Mouse (Mus musculus): ENCODE results near the gene Bcdin3d. TPM values are rescaled to one million over a fixed set of nuclear protein-coding genes. Genes with fewer than 3 reads are reported as not detected.

Gene Bcdin3d
- polyA plus RNA-seq, 1 experiment from 2014 or later, result 17.3 TPM

- Histone ChIP-seq H3K4me1 (peaks cover 29% of the 10 kb centered on the region), H3K9ac (no peak overlapping the region), H3K36me3 (peaks cover 62% of the 10 kb centered on the region), H3K4me2 (no peak overlapping the region), H3K27ac (no peak overlapping the region), H3K9me3 (no peaks in the 10 kb centered on the region), H3K27me3 (no peaks in the 10 kb centered on the region), H3K4me3 (no peak overlapping the region)
- WGBS, result 86% methylated on average over 12 of the region's 12 CpGs
- no peak for ATAC-seq (ENCODE audit: insufficient number of reproducible peaks, insufficient read depth, low FRiP score, low TSS enrichment, low read depth)
Measured at GRCm38 (mm10) chr15:99433913-99434312, 40.6 kb downstream of the Bcdin3d start.

GRCm38 (mm10) chr15:99433081-99433718 lies 41.3 kb downstream of the Bcdin3d start:
- H3K36me3 ChIP-seq, result peaks cover 63% of the 10 kb centered on the region

GRCm38 (mm10) chr15:99431967-99432366 lies 42.6 kb downstream of the Bcdin3d start:
- WGBS, result 77% methylated on average over 8 of the region's 8 CpGs
- Histone ChIP-seq H3K4me2 (no peak overlapping the region), H3K36me3 (peaks cover 75% of the 10 kb centered on the region), H3K27ac (0 out of 2 replicates have a peak overlapping the region, but pooled peaks have one; percentile 11), H3K4me3 (no peak overlapping the region), H3K9me3 (no peaks in the 10 kb centered on the region), H3K27me3 (no peaks in the 10 kb centered on the region), H3K4me1 (peaks cover 18% of the 10 kb centered on the region; the same call in 1 of the 2 replicates), H3K9ac (no peak overlapping the region)
- no peak for ATAC-seq (ENCODE audit: insufficient number of reproducible peaks, insufficient read depth, low FRiP score, low TSS enrichment, low read depth)

More at GRCm38 (mm10) chr15:99433081-99433718, 41.3 kb downstream of the Bcdin3d start:
- WGBS, result 92% methylated on average over 16 of the region's 16 CpGs
- Histone ChIP-seq H3K27me3 (no peaks in the 10 kb centered on the region), H3K9ac (no peak overlapping the region), H3K4me1 (peaks cover 25% of the 10 kb centered on the region), H3K4me2 (no peak overlapping the region), H3K4me3 (no peak overlapping the region), H3K9me3 (no peaks in the 10 kb centered on the region), H3K27ac (no peak overlapping the region)
- ATAC-seq (ENCODE audit: insufficient number of reproducible peaks, insufficient read depth, low FRiP score, low TSS enrichment, low read depth), result no peak

- H3K9ac ChIP-seq, result no peak overlapping the region
- H3K27ac ChIP-seq, result 0 out of 2 replicates have a peak overlapping the region, but pooled peaks have one; percentile 22
- no peak for ATAC-seq (ENCODE audit: insufficient number of reproducible peaks, insufficient read depth, low FRiP score, low TSS enrichment, low read depth)
- H3K4me3 ChIP-seq, result no peak overlapping the region
- no peak overlapping the region for H3K4me2 ChIP-seq
- 73% methylated on average over 7 of the region's 7 CpGs for WGBS
- H3K4me1 ChIP-seq, result peaks cover 14% of the 10 kb centered on the region; the same call in 1 of the 2 replicates
- H3K27me3 ChIP-seq, result no peaks in the 10 kb centered on the region
- H3K9me3 ChIP-seq, result no peaks in the 10 kb centered on the region
- H3K36me3 ChIP-seq, result peaks cover 78% of the 10 kb centered on the region
Measured at GRCm38 (mm10) chr15:99431504-99431903, 43.0 kb downstream of the Bcdin3d start.

GRCm38 (mm10) chr15:99431063-99431462 lies 43.5 kb downstream of the Bcdin3d start:
- H3K4me1 ChIP-seq, result peaks cover 13% of the 10 kb centered on the region; the same call in 1 of the 2 replicates
- WGBS, result 88% methylated on average over 10 of the region's 10 CpGs
- H3K27ac ChIP-seq, result peak overlapping the region; percentile 22; the same call in 1 of the 2 replicates
- H3K9me3 ChIP-seq, result no peaks in the 10 kb centered on the region
- no peak overlapping the region for H3K4me3 ChIP-seq
- no peak overlapping the region for H3K9ac ChIP-seq
- H3K4me2 ChIP-seq, result no peak overlapping the region
- no peak for ATAC-seq (ENCODE audit: insufficient number of reproducible peaks, insufficient read depth, low FRiP score, low TSS enrichment, low read depth)
- H3K27me3 ChIP-seq, result no peaks in the 10 kb centered on the region
- H3K36me3 ChIP-seq, result peaks cover 82% of the 10 kb centered on the region

- H3K4me2 ChIP-seq, result no peak overlapping the region
- 79% methylated on average over 8 of the region's 8 CpGs for WGBS
- 0 out of 2 replicates have a peak, but pooled peaks cover 8% of the 10 kb centered on the region for H3K4me1 ChIP-seq
Measured at GRCm38 (mm10) chr15:99430394-99430793, 44.1 kb downstream of the Bcdin3d start.

GRCm38 (mm10) chr15:99423884-99424283 lies 50.6 kb downstream of the Bcdin3d start:
- whole genome bisulfite sequencing, result 92% methylated on average over 9 of the region's 9 CpGs
- Histone ChIP-seq H3K4me1 (peaks cover 21% of the 10 kb centered on the region), H3K4me2 (no peak overlapping the region), H3K27me3 (no peaks in the 10 kb centered on the region), H3K9ac (no peak overlapping the region), H3K9me3 (no peaks in the 10 kb centered on the region), H3K36me3 (peaks cover 76% of the 10 kb centered on the region), H3K4me3 (no peak overlapping the region), H3K27ac (no peak overlapping the region)
- ATAC-seq (ENCODE audit: insufficient number of reproducible peaks, insufficient read depth, low FRiP score, low TSS enrichment, low read depth), result no peak

More at GRCm38 (mm10) chr15:99430394-99430793, 44.1 kb downstream of the Bcdin3d start:
- H3K9me3 ChIP-seq, result no peaks in the 10 kb centered on the region
- no peak overlapping the region for H3K4me3 ChIP-seq
- peaks cover 88% of the 10 kb centered on the region for H3K36me3 ChIP-seq
- no peak for ATAC-seq (ENCODE audit: insufficient number of reproducible peaks, insufficient read depth, low FRiP score, low TSS enrichment, low read depth)
- no peaks in the 10 kb centered on the region for H3K27me3 ChIP-seq
- H3K9ac ChIP-seq, result no peak overlapping the region
- H3K27ac ChIP-seq, result 0 out of 2 replicates have a peak overlapping the region, but pooled peaks have one; percentile 22

- WGBS, result 94% methylated on average over 10 of the region's 10 CpGs
- Histone ChIP-seq H3K27ac (0 out of 2 replicates have a peak overlapping the region, but pooled peaks have one; percentile 34), H3K4me1 (peaks cover 24% of the 10 kb centered on the region)
Measured at GRCm38 (mm10) chr15:99423131-99423530, 51.4 kb downstream of the Bcdin3d start.

GRCm38 (mm10) chr15:99422551-99422950 lies 52.0 kb downstream of the Bcdin3d start:
- 94% methylated on average over 23 of the region's 23 CpGs for WGBS
- Histone ChIP-seq H3K4me3 (no peak overlapping the region), H3K27ac (peak overlapping the region; percentile 89), H3K9ac (no peak overlapping the region), H3K36me3 (peaks cover 62% of the 10 kb centered on the region), H3K4me1 (peaks cover 29% of the 10 kb centered on the region), H3K27me3 (no peaks in the 10 kb centered on the region), H3K4me2 (no peak overlapping the region), H3K9me3 (no peaks in the 10 kb centered on the region)
- no peak for ATAC-seq (ENCODE audit: insufficient number of reproducible peaks, insufficient read depth, low FRiP score, low TSS enrichment, low read depth)

More at GRCm38 (mm10) chr15:99423131-99423530, 51.4 kb downstream of the Bcdin3d start:
- H3K9ac ChIP-seq, result no peak overlapping the region
- H3K4me3 ChIP-seq, result no peak overlapping the region
- no peak for ATAC-seq (ENCODE audit: insufficient number of reproducible peaks, insufficient read depth, low FRiP score, low TSS enrichment, low read depth)
- H3K36me3 ChIP-seq, result peaks cover 68% of the 10 kb centered on the region
- H3K9me3 ChIP-seq, result no peaks in the 10 kb centered on the region
- H3K4me2 ChIP-seq, result no peak overlapping the region
- H3K27me3 ChIP-seq, result no peaks in the 10 kb centered on the region

- Histone ChIP-seq H3K36me3 (peaks cover 54% of the 10 kb centered on the region), H3K4me2 (no peak overlapping the region), H3K9me3 (no peaks in the 10 kb centered on the region), H3K27me3 (no peaks in the 10 kb centered on the region), H3K27ac (peak overlapping the region; percentile 89), H3K4me1 (peaks cover 29% of the 10 kb centered on the region), H3K9ac (no peak overlapping the region), H3K4me3 (no peak overlapping the region)
- ATAC-seq (ENCODE audit: insufficient number of reproducible peaks, insufficient read depth, low FRiP score, low TSS enrichment, low read depth), result no peak
- WGBS, result 81% methylated on average over 8 of the region's 8 CpGs
Measured at GRCm38 (mm10) chr15:99421676-99422075, 52.9 kb downstream of the Bcdin3d start.

GRCm38 (mm10) chr15:99421152-99421551 lies 53.4 kb downstream of the Bcdin3d start:
- H3K9ac ChIP-seq, result no peak overlapping the region
- H3K4me3 ChIP-seq, result no peak overlapping the region
- H3K4me1 ChIP-seq, result peaks cover 32% of the 10 kb centered on the region
- H3K36me3 ChIP-seq, result peaks cover 48% of the 10 kb centered on the region
- H3K4me2 ChIP-seq, result peak overlapping the region; percentile 46
- no peaks in the 10 kb centered on the region for H3K27me3 ChIP-seq
- peak overlapping the region; percentile 89 for H3K27ac ChIP-seq
- no peaks in the 10 kb centered on the region for H3K9me3 ChIP-seq
- ATAC-seq (ENCODE audit: insufficient number of reproducible peaks, insufficient read depth, low FRiP score, low TSS enrichment, low read depth), result no peak
- WGBS, result 70% methylated on average over 9 of the region's 9 CpGs

- peaks cover 33% of the 10 kb centered on the region for H3K4me1 ChIP-seq
- peak overlapping the region; percentile 46 for H3K4me2 ChIP-seq
- WGBS, result 13% methylated on average over 12 of the region's 12 CpGs
- peak overlapping the region; percentile 89 for H3K27ac ChIP-seq
- H3K27me3 ChIP-seq, result no peaks in the 10 kb centered on the region
- H3K36me3 ChIP-seq, result peaks cover 43% of the 10 kb centered on the region
- peak overlapping the region; percentile 19 for H3K4me3 ChIP-seq
- H3K9me3 ChIP-seq, result no peaks in the 10 kb centered on the region
- H3K9ac ChIP-seq, result peak overlapping the region; percentile 52; the same call in 1 of the 2 replicates
- peak; percentile 43; the same call in 1 of the 2 replicates for ATAC-seq (ENCODE audit: insufficient number of reproducible peaks, insufficient read depth, low FRiP score, low TSS enrichment, low read depth)
Measured at GRCm38 (mm10) chr15:99420521-99421014, 54.0 kb downstream of the Bcdin3d start.

Measured in embryonic facial prominence, embryonic 13.5 days (tissue).